Mouse (Mus musculus) neutrophil, adult 59 days (primary cell): ENCODE data around the gene Sphkap. TPM values are rescaled to one million over a fixed set of nuclear protein-coding genes. Genes with fewer than 3 reads are reported as not detected.

Source experiments
- total RNA-seq, 2 experiments: library from RNA; stranded (reverse); gene quantifications; 1 replicate in 1 of 2; 2 replicates in 1 of 2; pipeline ENCODE4 v1.2.4; 2023

Sphkap gene
- not detected for total RNA-seq

GRCm38 (mm10) chr1:83408021-83408464 lies at the start of gene Sphkap:
Gene Sphkap, minus strand, starts transcription at chr1:83408200.

Other genes with a start within 250 kb of the Sphkap start
- gene Daw1, start 248.4 kb downstream of the Sphkap start, total RNA-seq: not detected